Mouse (Mus musculus) heart, embryonic 12.5 days (tissue): ENCODE measurements around the gene Add3. TPM values are rescaled to one million over a fixed set of nuclear protein-coding genes. Genes with fewer than 3 reads are reported as not detected.

Experiments
- ATAC-seq: fragments of 200-750 bp; cut with Nextera tagmentation; 2 replicates; pipeline ENCODE4 v1.8.0; 2017; ENCODE audit warnings: moderate TSS enrichment, moderate library complexity; ENCODE audit not compliant: insufficient number of reproducible peaks, low FRiP score
- H3K27ac ChIP-seq: fragments of 300-500 bp; sonication (generic); 2 replicates; pipeline ENCODE4 v1.5.1; 2016; ENCODE audit warnings: mild to moderate bottlenecking, moderate library complexity; ENCODE audit not compliant: poor library complexity, severe bottlenecking
- H3K27me3 ChIP-seq: fragments of 300-500 bp; sonication (generic); replicated peaks from 2 replicates; pipeline ENCODE4 v1.6.1; 2016; ENCODE audit warnings: mild to moderate bottlenecking, moderate library complexity
- H3K36me3 ChIP-seq: fragments of 300-500 bp; sonication (generic); 2 replicates; pipeline ENCODE4 v1.6.1; 2016; ENCODE audit warnings: mild to moderate bottlenecking, moderate library complexity
- H3K4me1 ChIP-seq: fragments of 300-500 bp; sonication (generic); replicated peaks from 2 replicates; pipeline ENCODE4 v1.6.1; 2016; ENCODE audit warnings: mild to moderate bottlenecking
- H3K4me2 ChIP-seq: fragments of 300-500 bp; sonication (generic); 2 replicates; pipeline ENCODE4 v1.6.1; 2016; ENCODE audit warnings: mild to moderate bottlenecking, moderate library complexity
- H3K4me3 ChIP-seq: fragments of 300-500 bp; sonication (generic); 2 replicates; pipeline ENCODE4 v1.5.1; 2016; ENCODE audit warnings: mild to moderate bottlenecking
- H3K9ac ChIP-seq: fragments of 300-500 bp; sonication (generic); 2 replicates; pipeline ENCODE4 v1.6.1; 2016; ENCODE audit warnings: mild to moderate bottlenecking, moderate library complexity
- H3K9me3 ChIP-seq: fragments of 300-500 bp; sonication (generic); replicated peaks from 2 replicates; pipeline ENCODE4 v1.6.1; 2016; ENCODE audit warnings: mild to moderate bottlenecking, moderate library complexity
- WGBS: fragments of 180-500 bp; shearing (Covaris S2); methylation state at CpG from one replicate; pipeline ENCODE4 v1.1.7; 2016; 5-methylcytosine and 5-hydroxymethylcytosine counted together
- polyA plus RNA-seq: library from polyadenylated mRNA; unstranded; fragments of >200 nt; fragmentation: Nextera tagmentation; extraction: Ambion mirVana; gene quantifications from 2 replicates; pipeline ENCODE4 v1.2.1, GENCODE M21; 2016

Add3 gene
- polyA plus RNA-seq, 1 experiment from 2014 or later: 154 TPM

DNA sequence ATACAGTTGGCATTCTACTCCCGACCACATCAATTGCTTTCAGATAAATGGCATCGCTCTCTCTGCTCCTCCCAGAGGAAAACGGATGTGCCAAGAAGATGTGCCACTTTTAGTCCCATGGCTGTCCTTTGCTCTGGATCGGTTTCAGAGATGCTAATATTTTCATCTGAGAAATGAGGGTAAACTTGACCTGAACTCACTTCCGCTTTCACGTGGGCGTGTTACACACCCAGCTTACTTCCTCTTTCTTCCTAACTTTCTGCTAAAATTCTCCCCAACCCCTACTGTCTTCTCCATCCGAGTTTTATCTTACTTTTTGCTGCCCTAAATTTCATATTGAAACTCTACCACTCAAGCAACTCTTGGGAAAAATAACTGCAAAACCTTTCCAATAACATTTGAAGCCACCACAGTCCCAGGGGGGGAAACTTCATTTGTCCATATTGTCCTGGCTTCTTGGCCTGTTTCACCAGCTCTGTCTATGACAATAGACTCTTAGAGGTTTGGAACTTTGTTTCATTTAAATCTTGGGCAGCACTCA, 20.9 kb upstream of the Add3 start:
- ATAC-seq: no peak
- peaks cover 7% of the 10 kb centered on the region; the same call in 1 of the 2 replicates for H3K9me3 ChIP-seq
- no peaks in the 10 kb centered on the region for H3K36me3 ChIP-seq
- no peak overlapping the region for H3K27ac ChIP-seq
- peaks cover 15% of the 10 kb centered on the region for H3K4me1 ChIP-seq
- H3K4me2 ChIP-seq: no peak overlapping the region
- H3K9ac ChIP-seq: no peak overlapping the region
- 80% methylated on average over 8 of the region's 8 CpGs for WGBS
- no peak overlapping the region for H3K4me3 ChIP-seq
- no peaks in the 10 kb centered on the region for H3K27me3 ChIP-seq

DNA sequence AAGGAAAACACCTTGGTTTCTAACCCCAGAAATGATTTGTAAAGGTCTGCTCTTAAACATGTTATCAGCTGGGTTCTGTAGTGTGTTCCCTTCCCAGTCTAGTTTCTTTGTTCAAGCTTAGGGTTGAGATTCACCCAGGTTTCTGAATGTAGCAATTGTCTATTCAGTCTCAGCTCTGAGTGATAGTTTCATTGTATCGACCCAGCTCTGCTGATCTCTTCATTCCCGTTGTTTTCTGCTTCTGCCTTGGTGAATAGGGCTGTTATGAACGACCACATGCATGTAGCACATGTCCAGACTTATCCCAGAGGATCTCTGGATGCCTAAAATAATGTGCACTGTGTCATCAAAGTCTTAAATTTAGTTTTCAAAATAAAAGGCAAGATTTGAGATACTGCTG, 19.8 kb upstream of the Add3 start:
- H3K4me1 ChIP-seq: peaks cover 24% of the 10 kb centered on the region
- WGBS: 77% methylated on average over 3 of the region's 3 CpGs

DNA sequence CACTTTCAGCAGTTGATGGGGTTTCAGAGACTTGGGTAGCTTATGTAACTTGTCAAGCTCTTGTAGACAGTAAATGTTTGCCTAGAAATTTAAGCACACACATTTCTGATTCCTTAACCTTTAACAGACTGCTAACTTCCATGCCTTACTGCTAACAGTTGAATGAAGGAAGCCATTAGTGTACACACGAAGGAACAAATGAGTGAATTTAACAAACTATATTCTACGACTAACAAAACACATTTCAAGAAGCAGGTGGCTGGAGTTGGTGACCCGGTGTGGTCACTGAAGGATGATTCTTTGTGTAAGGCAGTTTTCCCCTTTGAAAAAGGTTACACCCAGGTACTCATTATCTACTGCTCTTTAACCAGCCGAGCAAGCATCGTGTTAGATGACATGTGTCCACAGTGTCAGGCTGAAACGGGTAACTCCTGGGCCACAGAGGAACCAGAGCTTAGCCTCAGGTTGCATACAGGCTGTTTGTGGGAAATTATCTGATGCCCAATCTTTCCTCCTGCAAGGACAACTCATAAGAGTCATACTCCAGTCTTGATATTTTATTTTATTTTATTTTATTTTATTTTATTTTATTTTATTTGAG, 17.5 kb upstream of the Add3 start:
- Histone ChIP-seq H3K27me3 (no peaks in the 10 kb centered on the region), H3K4me1 (peaks cover 41% of the 10 kb centered on the region), H3K9ac (no peak overlapping the region), H3K27ac (peak overlapping the region; percentile 78), H3K4me3 (no peak overlapping the region), H3K4me2 (no peak overlapping the region), H3K36me3 (no peaks in the 10 kb centered on the region), H3K9me3 (0 out of 2 replicates have a peak, but pooled peaks cover 4% of the 10 kb centered on the region)
- ATAC-seq: no peak
- 46% methylated on average over 6 of the region's 6 CpGs for WGBS

More for the DNA sequence above, 19.8 kb upstream of the Add3 start:
- Histone ChIP-seq H3K4me2 (no peak overlapping the region), H3K9me3 (peaks cover 7% of the 10 kb centered on the region; the same call in 1 of the 2 replicates), H3K27ac (no peak overlapping the region), H3K9ac (no peak overlapping the region), H3K4me3 (no peak overlapping the region), H3K27me3 (no peaks in the 10 kb centered on the region), H3K36me3 (no peaks in the 10 kb centered on the region)
- no peak for ATAC-seq

DNA sequence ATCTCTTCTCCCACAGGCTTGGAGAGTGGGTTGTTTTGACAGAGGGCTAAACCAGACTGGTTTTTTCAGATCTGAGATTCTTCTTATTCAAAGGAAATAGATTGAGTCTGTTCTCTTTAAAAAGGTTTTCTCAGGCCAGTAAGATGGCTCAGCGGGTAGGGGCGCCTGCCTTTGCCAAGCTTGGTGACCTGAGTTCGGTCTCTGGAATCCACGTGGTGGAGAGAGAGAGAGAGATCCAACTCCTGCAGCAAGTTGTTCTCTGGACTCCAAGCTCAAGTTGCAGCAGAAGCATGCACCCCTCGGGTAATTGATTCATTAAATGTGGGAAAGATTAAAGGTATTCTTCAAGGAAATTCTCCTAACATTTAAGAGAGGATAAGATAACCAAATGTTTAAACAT, 16.9 kb upstream of the Add3 start:
- H3K27ac ChIP-seq: peak overlapping the region; percentile 78
- no peak for ATAC-seq
- H3K9me3 ChIP-seq: 0 out of 2 replicates have a peak, but pooled peaks cover 4% of the 10 kb centered on the region
- H3K9ac ChIP-seq: no peak overlapping the region
- no peaks in the 10 kb centered on the region for H3K36me3 ChIP-seq
- 29% methylated on average over 5 of the region's 5 CpGs for WGBS
- H3K4me2 ChIP-seq: no peak overlapping the region
- H3K4me3 ChIP-seq: no peak overlapping the region
- H3K4me1 ChIP-seq: peaks cover 46% of the 10 kb centered on the region
- H3K27me3 ChIP-seq: no peaks in the 10 kb centered on the region

DNA sequence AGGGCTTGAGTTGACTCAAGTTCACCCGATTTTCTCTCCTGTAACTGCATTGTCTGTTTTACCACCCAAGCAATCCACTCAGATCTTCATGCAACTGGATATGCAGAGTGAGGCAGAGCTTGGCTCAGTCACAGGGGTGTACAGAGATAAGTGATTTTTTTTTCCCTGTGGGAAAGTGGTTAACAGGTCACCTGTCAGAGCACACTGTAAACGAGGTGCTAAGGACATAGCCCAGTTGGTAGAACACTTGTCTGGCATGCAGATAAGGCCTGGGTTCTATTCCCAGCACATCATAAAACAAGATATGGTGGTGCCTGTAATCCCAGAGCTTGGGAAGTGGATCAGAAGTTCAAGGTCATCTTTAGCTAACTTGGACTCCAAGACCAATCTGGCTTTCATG, 14.6 kb upstream of the Add3 start:
- no peaks in the 10 kb centered on the region for H3K36me3 ChIP-seq
- 25% methylated on average over 2 of the region's 2 CpGs for WGBS
- H3K9me3 ChIP-seq: 0 out of 2 replicates have a peak, but pooled peaks cover 4% of the 10 kb centered on the region
- no peak overlapping the region for H3K4me3 ChIP-seq
- H3K9ac ChIP-seq: no peak overlapping the region
- no peaks in the 10 kb centered on the region for H3K27me3 ChIP-seq
- no peak overlapping the region for H3K4me2 ChIP-seq
- peak overlapping the region; percentile 56; the same call in 1 of the 2 replicates for H3K27ac ChIP-seq
- peak; percentile 56 for ATAC-seq
- peaks cover 69% of the 10 kb centered on the region for H3K4me1 ChIP-seq

DNA sequence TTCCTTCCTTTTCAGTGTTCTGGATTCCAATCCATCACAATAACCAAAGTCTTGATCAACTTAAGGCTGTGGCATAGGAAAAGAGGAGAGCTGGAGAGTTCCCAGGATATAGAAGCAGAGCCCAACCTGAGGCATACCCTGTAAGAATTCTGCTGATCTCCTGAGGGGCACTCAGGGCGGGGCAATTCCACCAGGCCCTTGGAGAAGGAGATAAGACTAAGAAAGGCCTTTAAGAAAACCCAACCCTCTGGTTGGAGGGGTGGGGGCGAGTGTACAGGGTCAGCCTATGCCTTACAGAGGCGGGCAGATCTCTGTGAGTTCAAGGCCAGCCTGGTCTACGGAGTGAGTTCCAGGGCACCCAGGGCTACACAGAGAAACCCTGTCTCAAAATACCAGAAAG, 13.7 kb upstream of the Add3 start:
- 53% methylated on average over 3 of the region's 4 CpGs for WGBS
- Histone ChIP-seq H3K4me1 (peaks cover 75% of the 10 kb centered on the region), H3K27me3 (no peaks in the 10 kb centered on the region)

DNA sequence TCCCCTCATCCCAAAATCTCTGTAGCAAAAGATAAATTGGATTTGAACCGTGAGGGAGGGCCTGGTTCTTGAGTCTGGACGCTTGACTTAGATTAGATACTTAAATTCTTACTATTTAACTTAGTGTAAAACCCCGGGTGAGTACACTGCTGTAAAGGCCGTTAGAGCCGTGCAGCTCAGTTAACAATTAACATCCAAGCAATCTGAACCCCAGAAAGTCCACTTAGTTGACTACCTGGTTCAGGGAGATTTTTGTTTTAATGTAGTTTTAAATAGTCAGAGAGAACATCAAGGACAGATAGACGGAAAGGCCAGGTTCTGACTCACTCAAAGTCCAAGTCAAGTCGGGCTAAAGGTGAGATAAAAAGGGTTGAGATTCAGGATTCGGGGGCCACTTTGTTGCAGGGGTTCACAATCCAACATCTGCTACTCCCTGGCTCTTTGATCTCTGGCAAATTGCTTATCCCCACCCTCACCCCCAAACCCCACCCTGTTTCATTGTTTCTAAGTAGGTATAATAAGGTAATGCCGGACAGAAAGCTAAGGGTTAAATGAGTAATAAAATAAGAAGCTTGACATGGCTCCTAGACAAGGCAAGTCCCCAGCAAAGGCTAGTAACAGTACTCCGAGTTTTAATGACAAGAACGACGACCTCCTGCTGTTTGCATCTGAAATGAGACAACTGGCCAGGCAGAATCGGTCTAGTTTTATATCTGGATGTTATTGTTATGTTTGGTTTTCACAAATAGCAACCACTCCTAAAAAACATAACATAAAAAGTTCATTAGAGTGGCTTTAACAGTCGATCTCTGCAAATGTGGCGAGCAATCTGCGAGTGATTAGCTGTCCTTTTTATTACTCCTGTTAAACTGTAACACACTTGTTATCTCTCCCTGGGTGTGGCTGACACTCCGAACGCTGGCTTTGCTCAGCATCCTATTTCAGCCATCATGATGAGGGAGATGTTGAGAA, 12.6 kb upstream of the Add3 start:
- Histone ChIP-seq H3K27me3 (no peaks in the 10 kb centered on the region), H3K36me3 (no peaks in the 10 kb centered on the region), H3K9me3 (no peaks in the 10 kb centered on the region), H3K9ac (no peak overlapping the region), H3K4me2 (no peak overlapping the region), H3K4me1 (peaks cover 73% of the 10 kb centered on the region), H3K4me3 (no peak overlapping the region), H3K27ac (peak overlapping the region; percentile 46)
- 25% methylated on average over 18 of the region's 18 CpGs for WGBS
- ATAC-seq: no peak

More for the DNA sequence above, 13.7 kb upstream of the Add3 start:
- Histone ChIP-seq H3K36me3 (no peaks in the 10 kb centered on the region), H3K9ac (no peak overlapping the region), H3K9me3 (0 out of 2 replicates have a peak, but pooled peaks cover 3% of the 10 kb centered on the region), H3K4me3 (no peak overlapping the region), H3K27ac (peak overlapping the region; percentile 32; the same call in 1 of the 2 replicates), H3K4me2 (no peak overlapping the region)
- ATAC-seq: no peak

DNA sequence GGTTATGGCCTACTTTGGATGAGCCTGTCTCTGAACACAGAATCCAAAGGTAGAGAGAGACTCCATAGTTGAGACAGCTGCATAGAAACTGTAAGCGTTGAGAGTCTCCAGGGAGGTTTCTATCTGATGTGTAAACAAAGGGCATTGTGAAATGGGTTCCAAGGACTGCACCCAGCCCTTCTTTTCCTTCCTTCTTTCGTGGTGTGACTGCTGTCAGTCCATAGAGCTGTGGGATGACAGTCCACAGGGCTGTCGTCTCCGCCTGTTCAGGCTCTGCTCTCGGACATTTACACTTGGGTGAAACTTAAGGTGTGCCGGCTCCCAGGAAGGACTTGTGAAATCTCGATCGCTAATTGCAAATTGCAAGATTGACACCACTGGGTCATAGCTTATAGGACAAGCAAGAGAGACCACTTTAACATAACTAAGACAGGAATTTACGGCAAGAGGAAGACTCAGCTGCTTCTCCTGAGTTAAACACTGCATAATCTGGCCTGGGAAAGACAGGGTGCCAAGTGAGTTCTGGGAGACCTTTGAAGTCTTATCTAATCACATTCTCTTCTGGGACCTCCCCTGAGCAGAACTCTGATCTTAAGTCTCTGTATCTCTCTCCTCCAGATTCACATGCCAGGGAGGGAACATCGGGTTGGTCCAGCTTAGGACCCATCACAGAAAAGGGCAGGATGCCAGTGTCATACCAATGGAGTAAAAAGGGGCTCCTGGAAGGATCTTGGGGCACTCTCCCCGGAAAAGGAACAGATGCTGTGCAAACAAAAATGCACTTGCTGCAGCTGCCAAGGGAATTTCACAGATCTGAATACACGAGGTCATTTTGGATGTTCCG, 11.5 kb upstream of the Add3 start:
- peaks cover 65% of the 10 kb centered on the region for H3K4me1 ChIP-seq
- peak overlapping the region; percentile 25 for H3K4me2 ChIP-seq
- no peaks in the 10 kb centered on the region for H3K27me3 ChIP-seq
- no peaks in the 10 kb centered on the region for H3K9me3 ChIP-seq
- H3K4me3 ChIP-seq: no peak overlapping the region
- no peak overlapping the region for H3K9ac ChIP-seq
- peak overlapping the region; percentile 46 for H3K27ac ChIP-seq
- no peaks in the 10 kb centered on the region for H3K36me3 ChIP-seq
- ATAC-seq: no peak
- 13% methylated on average over 13 of the region's 13 CpGs for WGBS

DNA sequence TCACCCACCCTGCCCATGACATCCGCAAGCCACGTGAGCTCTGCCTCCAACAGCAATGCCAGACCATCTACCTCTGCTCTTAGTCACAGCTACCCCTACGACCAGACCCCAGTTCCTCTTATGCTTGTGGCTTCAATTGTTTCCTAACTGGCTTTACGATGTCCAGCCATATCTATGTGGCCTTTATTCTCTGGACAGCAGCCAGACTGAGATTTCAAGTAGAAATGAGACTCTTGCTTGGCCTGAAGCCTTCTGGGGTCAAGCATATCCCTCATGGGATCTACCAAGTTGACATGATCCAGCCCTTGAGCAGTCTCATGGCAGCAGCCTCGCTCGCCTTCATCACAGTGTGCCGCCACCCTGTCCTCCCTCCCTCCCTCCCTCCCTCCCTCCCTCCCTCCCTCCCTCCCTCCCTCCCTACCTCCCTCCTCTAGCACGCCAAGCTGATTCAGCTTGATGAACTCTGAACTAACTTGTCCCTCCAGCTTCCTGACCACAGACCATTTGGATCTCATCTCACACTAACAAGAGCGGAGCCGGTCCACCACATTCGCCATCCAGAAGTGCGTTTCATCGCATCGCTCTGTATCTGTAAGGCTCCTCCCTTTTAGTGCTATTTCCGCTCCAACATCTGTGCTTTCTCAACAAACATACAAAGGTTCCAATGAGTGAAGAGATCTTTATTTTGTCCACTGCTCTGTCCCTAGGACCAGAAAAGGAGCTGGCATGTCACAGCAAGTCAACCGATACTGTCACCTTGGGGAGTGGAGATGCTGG, 9.7 kb upstream of the Add3 start:
- no peak overlapping the region for H3K27ac ChIP-seq
- no peak overlapping the region for H3K9ac ChIP-seq
- H3K4me3 ChIP-seq: no peak overlapping the region
- no peaks in the 10 kb centered on the region for H3K9me3 ChIP-seq
- H3K27me3 ChIP-seq: no peaks in the 10 kb centered on the region
- ATAC-seq: no peak
- WGBS: 71% methylated on average over 15 of the region's 16 CpGs
- H3K4me2 ChIP-seq: no peak overlapping the region
- no peaks in the 10 kb centered on the region for H3K36me3 ChIP-seq
- peaks cover 50% of the 10 kb centered on the region for H3K4me1 ChIP-seq

DNA sequence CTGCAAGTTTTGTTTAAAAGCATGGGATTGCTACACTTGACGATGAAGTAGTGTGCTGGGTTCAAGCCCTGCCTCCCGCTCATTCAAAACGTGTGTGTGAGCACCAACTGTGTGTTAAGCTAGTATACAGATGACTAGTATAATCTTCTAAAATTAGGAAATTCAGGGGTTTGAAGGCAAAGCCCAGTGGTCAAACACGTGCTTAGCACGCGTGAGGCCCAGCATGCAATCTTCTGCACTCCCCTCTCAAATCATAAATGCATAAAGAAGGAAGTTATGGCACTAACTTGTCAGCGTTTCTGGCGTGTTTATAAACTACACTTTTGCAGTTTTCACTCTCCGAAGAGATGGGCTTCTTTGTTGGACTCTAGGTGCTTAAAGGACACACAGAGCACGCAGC, 7.8 kb upstream of the Add3 start:
- WGBS: 88% methylated on average over 10 of the region's 10 CpGs
- no peak overlapping the region for H3K9ac ChIP-seq
- H3K4me3 ChIP-seq: no peak overlapping the region
- H3K27me3 ChIP-seq: no peaks in the 10 kb centered on the region
- no peak overlapping the region for H3K4me2 ChIP-seq
- no peaks in the 10 kb centered on the region for H3K9me3 ChIP-seq
- no peak overlapping the region for H3K27ac ChIP-seq
- H3K36me3 ChIP-seq: no peaks in the 10 kb centered on the region
- no peak for ATAC-seq
- H3K4me1 ChIP-seq: peaks cover 40% of the 10 kb centered on the region
